Mouse (Mus musculus): Measurements from ENCODE around the gene Bbs9.

Gene Bbs9

DNA sequence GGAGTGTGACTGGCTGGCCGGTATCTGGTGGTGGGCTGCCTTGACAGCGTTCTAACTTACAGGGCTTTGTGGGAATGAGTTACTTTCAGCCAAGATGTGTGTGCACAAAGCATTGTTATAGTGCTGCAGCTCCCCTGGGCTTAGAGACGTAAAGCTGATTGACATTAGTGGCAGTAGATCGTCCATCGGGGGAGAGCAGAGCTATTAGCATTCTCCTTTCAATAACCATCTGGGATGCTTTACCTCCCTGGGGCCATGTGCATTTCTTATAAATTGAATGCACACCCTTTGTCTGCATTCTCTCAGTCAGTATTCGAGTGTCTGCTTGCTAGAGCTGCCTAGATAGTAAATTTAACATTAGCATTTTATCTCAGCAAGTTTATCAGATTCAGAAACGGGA lies 214.7 kb downstream of the Bbs9 start:
- no peak for DNase-seq (ENCODE audit: low spot score in 2 of 2)

DNA sequence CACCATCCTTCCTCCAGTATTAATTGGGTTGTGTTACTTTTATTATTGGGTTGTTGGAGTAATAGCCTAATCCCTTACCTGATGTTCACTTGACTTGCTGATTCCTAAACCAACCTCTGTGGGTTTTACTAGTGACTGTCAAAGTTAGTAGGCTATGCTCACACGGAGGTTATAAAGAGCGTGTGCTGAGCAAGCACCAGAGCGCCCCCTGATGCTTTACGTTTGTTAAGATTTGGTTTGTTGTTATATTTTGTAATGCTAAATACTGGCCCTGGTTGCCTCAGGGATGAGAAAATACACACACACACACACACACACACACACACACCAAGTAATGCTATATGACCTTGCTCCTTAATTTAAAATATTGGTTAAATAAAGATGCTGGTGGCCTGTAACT lies 219.9 kb downstream of the Bbs9 start:
- DNase-seq (ENCODE audit: low spot score in 2 of 2), result no peak

DNA sequence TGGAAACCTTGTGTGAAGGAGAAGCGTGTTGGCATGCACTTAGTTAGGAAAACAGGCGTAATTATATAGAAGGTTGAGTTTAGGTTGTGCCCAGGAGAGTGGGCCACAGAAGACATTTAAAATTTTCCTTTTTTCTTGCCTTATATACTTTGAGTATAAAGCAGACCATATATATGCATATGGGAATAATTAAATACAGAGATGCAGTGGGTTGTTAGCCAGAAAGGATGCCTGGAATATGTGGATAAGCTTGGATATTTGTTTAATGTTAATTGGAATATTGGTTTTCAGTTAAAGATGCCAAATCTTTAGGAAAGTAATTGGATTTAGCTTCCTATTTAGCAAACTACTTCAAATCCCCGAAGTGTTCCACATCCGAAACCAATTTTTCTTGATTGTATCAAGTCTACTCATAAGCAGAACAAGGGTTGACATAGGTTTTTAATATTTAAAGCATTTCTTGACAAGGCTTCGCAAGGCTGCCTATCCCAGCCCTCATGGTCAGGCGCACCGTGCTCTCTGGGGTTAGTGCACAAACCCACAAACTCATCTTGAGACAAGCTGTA lies 221.4 kb downstream of the Bbs9 start:
- DNase-seq (ENCODE audit: low spot score in 2 of 2), result no peak

DNA sequence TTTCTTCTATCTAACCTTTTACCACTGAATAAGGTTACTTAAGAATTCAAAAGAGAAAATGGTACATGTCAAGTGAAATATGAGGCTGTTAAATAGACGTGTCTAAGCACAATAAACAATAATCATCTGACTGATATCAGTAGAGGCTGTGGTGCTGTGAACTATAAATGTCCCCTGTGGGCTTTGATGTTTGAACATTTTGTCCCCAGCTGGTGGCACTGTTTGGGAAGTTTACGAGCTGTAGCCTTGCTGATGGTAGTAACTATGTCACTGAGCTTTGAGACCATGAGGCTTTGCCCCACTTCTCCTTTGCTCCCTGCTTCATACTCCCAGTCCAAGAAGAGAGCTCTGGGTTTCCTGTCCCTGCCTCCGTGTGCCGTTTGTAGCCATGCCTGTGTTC lies 222.3 kb downstream of the Bbs9 start:
- no peak for DNase-seq (ENCODE audit: low spot score in 2 of 2)

DNA sequence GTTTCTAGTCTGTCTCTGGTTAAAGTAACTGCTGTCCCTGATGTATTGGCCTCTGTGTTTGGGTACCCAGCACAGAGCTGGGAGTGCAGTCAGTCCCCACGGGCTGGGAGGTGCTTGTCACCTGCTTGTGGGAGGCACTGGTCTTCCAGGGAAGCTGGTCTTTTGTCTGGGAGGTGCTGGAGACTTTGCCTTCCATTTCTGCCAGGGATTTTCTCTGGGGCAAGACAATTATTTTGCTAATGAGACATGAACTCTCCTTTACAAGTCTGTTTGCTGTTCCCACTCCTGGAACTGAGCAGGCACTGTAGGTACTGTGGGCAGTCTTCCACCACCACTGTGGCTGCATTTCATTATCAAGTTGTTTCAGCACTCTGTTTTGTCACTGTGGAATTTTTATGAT lies 223.0 kb downstream of the Bbs9 start:
- no peak for DNase-seq (ENCODE audit: low spot score in 2 of 2)

DNA sequence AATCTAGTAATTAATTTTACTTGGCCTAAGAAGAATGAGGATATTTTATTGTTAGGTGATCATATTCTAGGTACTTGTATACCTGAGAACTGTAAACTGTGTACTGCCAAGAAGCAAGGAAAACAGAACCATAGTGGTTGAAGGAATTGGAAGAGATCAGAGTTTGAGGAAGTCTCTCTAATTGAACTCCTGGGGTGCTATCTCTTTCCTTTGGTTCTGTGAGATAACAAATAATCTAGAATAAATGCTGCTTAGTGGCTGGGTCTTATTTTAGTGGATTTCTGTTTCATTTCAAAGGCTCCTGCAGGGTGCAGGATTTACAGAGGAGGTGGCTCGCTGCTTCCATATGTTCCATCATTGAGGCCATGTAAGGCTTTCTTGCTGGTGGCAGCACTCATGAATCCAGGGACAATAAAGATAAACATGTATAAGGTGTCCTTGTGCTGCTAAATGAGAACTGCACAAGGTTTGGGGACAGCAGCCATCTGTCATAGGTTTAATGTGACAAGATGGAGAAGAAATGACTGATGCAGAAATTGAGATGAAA lies 226.6 kb downstream of the Bbs9 start:
- no peak for DNase-seq (ENCODE audit: low spot score in 2 of 2)

DNA sequence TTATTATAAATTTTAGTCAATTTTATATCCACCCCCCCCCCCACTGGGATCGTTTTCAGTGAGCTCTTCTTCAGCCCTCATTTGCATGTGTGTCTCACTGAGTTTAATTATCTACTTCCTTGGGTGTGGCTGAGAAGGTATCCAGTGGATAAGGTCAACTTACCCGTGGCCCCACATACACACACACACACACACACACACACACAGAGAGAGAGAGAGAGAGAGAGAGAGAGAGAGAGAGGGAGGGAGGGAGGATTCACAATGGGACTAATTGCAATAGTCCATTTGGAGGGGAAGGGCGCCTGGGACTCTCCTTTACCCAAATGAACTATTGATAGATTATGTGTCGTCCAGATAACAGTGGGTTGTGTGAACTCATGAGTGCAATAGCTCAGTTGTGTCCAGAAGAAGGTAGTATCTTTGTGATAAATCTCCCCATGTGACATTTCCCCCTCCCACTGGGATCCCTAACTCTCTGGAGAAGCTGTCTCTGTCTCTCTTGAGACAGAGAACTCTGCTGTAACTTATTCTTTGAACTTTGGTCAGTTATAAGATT lies 227.4 kb downstream of the Bbs9 start:
- no peak for DNase-seq (ENCODE audit: low spot score in 2 of 2)

DNA sequence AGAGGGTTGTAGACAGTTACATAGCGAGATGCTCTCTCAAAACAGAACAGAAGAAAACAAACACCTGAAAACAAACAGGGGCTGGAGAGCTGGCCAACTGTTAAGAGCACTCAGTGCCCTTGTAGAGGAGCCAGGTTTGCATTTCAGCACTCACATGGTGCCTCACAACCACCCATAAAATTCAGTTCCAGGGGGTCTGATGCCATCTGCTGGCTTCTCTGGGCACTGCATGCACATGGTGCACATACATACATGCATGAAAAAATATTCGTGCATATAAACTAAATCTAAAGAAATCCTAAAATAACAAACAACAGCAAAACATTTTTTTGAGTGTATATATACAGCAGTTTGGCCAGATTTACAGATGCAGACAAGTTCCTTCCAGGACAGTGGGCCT lies 228.0 kb downstream of the Bbs9 start:
- DNase-seq (ENCODE audit: low spot score in 2 of 2), result no peak

DNA sequence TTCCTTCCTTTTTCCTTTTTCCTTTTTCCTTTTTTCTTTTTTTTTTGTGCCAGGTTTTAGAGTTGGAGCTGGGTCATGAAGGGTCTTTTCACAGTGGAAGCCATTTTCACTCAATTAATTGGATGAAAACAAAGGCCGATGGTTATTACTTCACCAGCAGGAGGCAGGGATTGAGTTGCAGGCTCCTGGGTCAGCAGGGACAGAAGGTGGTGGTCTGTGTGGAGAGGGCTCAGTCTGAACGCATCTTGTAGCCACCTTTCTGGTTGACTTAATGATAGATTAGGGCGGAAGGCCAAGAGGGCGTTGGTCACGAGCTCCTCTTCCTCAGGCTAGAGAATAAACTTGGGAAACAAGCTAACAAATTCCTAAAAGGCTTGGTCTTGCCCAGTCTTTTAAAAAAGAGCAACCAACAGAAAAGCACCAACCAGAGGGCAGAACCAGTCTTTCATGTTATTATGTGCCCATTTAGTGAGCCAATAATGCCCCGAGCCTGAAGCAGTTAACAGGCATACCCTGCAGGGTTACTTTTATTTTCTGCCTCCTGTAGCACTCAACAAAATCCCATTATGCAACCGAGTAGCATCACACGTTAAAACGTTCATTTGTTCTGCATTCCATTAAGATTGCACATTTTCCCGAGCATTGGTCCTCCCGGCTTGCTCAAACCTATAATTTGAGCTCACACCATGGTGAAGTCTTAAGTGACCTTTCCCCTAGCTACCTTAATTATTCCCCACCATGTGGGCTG lies 231.8 kb downstream of the Bbs9 start:
- DNase-seq (ENCODE audit: low spot score in 2 of 2), result no peak

DNA sequence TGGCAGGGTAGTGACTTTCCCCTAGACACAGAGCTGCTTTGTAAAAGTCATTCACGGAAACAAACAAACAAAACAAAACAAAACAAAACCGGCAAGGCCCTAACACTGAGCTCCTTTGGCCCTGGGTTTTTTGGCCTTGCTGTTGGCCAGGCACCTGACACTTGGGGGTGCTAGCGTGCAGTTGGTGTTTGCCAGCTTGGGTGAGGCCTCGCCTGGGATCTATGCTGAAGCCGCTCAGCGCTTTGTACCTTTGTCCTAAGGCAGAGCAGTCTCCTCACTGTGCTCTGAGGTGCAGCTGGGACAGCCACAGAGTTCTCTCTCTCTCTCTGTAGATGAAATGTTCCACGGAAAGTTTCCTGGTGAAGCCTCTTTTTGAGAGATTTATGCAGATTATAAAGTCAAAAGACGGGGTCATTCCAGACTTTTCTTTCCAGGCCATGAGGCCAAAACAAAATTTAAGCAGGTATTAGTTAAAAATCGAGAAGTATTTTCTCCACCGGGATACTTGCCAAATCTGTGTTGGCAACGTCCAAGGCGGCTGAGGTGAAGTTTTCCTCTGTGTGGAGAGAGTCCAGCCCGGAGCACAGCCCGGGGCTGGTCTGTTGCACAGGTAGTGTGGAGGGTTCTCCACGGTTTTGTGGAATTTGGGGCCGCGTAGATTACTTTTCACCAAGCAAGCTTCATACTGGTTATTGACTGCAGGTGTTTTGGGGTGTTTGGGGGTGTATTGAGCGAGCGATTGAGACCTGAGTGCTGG lies 233.6 kb downstream of the Bbs9 start:
- DNase-seq (ENCODE audit: low spot score in 2 of 2), result peak in 1 of 2 experiments; percentile 5

DNA sequence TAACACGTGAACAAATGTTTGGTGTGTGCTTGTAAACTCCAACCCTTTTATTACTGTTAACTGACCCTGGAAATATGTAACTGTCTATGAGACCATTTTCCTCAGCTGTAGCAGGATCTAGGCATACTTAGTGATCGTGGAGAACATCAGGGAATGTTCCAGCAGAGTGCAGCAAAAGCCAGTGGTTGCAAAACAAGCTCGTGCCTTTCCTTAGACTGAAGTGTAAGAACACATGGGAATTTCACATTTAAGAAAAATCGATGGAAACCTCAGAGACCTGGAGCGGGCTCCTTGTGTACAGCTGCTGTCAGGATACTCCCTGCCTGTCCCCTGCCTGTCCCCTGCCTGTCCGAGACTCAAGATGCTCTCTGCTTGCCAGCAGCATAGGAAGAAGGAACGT lies 234.5 kb downstream of the Bbs9 start:
- DNase-seq (ENCODE audit: low spot score in 2 of 2), result no peak

DNA sequence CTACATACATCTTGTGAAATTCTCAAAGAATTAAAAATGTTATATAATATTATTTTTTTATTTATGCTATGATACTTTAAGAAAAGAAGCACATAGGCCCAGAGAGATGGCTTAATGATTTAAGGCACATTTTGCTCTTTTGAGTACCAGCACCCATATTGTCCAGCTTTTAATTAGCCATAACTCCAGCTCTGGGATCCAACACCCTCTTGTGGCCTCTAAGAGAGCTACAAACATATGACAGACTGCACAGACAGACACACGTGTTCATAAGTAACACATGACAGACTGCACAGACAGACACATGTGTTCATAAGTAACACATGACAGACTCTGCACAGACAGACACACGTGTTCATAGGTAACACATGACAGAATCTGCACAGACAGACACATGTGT lies 235.8 kb downstream of the Bbs9 start:
- no peak for DNase-seq (ENCODE audit: low spot score in 2 of 2)

DNA sequence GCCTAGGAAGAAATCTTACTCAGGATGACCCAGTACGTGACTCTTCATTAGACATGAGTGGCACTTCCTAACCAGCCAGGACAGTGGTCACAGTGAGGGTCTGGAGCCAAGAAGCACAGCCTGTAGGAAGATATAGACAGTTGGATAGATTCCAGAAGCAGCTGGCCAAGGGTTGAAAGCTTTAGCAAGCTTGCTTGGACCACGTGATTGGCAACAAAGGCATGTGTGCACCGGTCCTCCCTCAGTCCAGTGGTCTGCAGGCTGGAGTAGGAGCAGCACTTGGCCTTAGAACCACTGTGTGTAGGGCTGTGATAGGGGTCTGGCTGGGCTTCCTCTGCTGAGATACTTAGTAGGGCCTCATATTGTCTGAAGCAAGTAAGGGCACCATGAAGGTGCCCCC lies 237.2 kb downstream of the Bbs9 start:
- no peak for DNase-seq (ENCODE audit: low spot score in 2 of 2)

DNA sequence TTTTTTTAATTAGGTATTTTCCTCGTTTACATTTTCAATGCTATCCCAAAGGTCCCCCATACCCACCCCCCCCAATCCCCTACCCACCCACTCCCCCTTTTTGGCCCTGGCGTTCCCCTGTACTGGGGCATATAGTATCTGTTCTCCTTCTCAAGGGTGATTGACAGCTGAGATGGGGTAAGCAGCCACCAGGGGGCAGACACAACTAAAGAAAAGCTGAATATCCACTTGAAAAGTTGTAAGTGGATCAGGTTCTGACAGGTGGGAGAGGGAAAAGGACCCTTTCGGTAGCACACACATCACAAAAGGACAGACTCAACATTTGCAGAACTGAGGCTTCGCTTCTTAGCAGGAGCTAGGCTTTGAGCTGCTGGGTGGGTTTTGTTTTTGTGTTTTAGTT lies 237.8 kb downstream of the Bbs9 start:
- peak in 1 of 2 experiments; percentile 45 for DNase-seq (ENCODE audit: low spot score in 2 of 2)

DNA sequence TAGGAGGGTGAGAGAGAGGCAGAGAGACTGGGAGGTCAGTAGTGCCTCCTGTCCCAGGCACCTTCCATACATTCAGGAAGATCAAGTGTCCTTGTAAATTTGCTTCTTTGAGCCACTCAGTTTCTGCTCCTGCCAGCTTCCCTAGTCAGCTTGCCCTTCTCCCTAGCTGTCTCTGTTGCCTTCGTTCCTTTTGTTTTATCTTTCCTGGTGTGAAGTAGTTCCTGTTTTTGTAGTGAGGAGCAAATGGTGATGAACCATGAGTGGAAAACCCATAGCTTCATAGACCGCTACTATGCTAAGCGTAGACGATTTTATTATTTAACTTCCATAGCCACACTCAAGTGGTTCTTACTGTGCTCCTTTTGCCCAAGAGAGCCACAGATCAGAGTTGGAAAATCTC lies 242.1 kb downstream of the Bbs9 start:
- no peak for DNase-seq (ENCODE audit: low spot score in 2 of 2)

DNA sequence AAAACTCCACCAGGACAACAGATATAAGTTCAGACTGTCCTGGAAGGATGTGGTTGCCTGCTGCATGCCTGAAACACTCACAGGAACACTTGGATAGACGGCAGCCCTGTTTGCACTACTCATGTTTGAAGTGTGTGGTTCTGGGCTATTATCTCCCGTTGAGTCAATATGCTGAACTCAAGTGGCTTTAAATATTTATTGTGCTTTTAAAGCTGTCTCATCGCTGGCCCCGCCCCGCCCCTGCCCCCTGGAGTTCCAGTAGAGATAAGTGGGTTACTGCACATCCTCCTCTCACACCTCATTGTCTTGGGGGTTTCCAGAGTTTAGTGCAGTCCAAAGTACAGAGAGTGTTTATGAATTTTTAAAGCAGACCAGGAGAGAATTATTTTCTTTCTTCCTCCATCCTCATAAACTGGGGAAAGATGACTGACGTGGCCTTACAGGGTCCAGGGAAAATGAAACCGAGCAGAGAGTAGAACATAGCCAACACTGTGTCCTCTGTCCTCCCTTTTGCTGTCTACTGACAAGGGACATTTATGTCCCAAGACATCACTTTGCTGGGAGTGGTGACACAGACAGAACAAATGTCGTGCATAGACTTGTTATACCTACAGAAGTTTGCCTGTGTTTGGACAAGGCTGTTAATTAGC lies 242.8 kb downstream of the Bbs9 start:
- DNase-seq (ENCODE audit: low spot score in 2 of 2), result no peak

DNA sequence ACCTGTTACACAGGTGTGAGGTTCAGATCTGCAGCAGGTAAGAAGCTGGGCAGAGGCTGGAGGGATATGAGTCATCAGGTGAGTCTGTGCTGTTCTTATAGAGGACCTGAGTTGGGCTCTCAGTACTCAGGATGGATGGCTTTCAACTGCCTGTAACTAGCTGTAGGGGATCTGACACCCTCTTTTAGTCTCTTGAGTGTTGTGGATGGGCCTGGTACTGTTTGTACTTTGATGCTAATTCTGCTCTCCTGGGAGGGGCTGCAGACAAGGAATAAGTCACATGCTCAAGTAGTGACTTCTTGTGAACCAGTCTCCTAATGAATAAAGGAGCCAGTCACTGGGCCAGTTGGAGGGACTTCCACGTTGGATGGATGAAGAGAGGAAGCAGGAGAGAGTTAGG lies 257.1 kb downstream of the Bbs9 start:
- DNase-seq (ENCODE audit: low spot score in 2 of 2), result no peak

DNA sequence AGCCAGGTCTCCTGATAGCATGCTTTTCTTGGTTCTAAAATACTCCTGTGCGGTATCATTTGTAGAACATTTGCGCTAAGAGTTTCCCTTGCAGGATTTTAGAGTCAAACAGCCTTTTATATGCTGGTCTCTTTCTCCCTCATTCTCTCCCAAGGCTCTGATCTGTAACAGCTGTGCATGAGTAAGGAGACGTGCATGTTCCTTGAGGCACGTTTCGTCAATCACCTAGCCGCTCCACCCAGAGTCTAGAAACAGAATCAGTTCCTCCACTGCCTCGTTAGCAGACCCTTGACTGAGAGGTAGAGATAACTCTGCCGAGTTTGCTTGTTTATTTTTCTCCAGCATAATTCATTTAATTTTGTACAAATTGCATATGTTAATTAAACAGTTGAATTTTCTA lies 259.4 kb downstream of the Bbs9 start:
- DNase-seq (ENCODE audit: low spot score in 2 of 2), result no peak

DNA sequence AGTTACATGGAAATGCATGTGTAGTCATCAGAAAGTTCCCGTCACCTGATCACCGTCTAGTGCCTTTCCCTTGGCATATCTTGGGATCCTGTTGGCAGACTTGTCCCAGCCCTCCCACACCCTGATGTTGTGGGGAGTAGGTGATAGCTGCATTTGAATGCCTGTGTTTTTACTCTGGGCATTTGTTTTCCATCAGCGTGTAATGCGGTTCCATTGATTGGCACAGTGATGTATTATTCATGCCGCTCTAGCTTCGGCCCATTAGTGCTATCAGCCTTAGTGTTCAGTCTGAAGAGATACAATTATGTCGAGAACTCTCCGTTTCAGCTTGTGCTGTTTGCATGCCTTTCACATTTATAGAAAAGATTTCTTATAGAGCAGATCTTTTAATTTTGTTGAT lies 259.9 kb downstream of the Bbs9 start:
- no peak for DNase-seq (ENCODE audit: low spot score in 2 of 2)

DNA sequence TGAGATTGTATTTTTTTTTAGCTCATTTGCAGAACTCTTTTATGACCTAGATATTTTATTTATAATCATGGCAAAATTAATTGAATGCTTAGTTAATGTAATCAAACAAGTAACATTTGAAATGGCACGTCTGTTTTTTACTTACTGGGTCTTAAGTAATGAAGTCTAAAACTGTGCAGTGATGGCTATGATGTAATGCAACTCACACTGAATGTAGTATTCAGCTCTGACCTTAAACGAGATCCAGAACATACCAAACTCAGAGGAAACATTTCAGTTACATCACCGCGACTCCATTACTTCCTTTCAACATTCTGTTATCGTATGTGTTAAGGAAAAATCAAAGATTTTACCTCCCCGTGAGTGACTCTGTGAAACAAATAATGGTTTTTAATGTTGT lies 262.4 kb downstream of the Bbs9 start:
- no peak for DNase-seq (ENCODE audit: low spot score in 2 of 2)

DNA sequence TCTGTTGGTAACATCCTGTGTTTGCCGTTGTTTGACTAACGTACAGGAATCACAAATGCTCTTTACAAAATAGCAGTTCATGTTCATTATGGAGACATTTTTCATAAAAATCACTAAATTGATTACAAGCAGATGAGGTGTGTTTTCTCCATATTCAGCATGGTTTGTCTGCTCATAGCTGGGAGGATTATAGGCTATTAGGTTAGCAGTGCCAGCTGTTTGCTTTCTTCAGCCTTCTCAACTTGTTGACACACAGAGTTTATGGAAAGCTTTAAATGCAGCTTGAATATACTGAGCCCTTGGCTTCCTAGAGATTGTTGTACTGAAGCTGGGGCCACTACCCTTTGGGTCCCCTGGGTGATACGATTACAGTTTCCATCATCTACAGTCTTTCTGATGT lies 263.3 kb downstream of the Bbs9 start:
- no peak for DNase-seq (ENCODE audit: low spot score in 2 of 2)

DNA sequence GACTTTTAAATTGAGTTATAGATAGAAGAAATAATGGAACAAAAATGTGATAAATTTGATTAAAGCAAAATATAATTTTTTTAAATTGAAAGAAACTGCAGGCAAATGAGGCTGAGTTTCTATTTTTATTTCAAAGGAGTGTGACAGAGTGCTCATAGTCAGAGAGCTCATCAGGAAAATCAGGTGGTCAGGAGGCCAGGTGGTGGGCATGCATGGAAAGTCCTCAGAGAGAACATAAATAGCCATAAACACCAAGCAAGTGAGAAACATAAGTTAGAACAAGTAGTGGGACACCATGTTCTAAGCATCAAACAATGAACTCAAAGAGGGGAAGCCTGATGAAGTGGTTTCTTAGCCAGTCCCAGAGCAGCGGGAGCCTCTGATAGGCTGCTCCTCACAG lies 266.5 kb downstream of the Bbs9 start:
- DNase-seq (ENCODE audit: low spot score in 2 of 2), result no peak
